Mouse (Mus musculus) hindbrain, postnatal 0 days (tissue): Measurements from ENCODE around the gene Zfp185. TPM values are rescaled to one million over a fixed set of nuclear protein-coding genes. Genes with fewer than 3 reads are reported as not detected.

ENCODE experiments used
- ATAC-seq: fragments of 200-750 bp; cut with Nextera tagmentation; 2 replicates; pipeline ENCODE4 v1.8.0; 2017; ENCODE audit warnings: mild to moderate bottlenecking, moderate TSS enrichment, moderate library complexity
- DNase-seq: peaks from one replicate; pipeline ENCODE4 v3.0.0-alpha.2; 2015; ENCODE audit warnings: low spot score
- H3K27ac ChIP-seq: fragments of 300-500 bp; sonication (generic); 2 replicates; pipeline ENCODE4 v1.5.1; 2014; ENCODE audit warnings: mild to moderate bottlenecking
- H3K27me3 ChIP-seq: fragments of 300-500 bp; sonication (generic); 2 replicates; pipeline ENCODE4 v1.6.1; 2014; ENCODE audit warnings: low read length, mixed read lengths; ENCODE audit not compliant: insufficient read depth
- H3K36me3 ChIP-seq: fragments of 300-500 bp; sonication (generic); 2 replicates; pipeline ENCODE4 v1.6.1; 2014; ENCODE audit warnings: low read length, mixed read lengths; ENCODE audit not compliant: insufficient read depth
- H3K4me1 ChIP-seq: fragments of 300-500 bp; sonication (generic); 2 replicates; pipeline ENCODE4 v1.6.1; 2014; ENCODE audit warnings: antibody characterized with exemption, low read length, mixed read lengths; ENCODE audit not compliant: insufficient read depth
- H3K4me2 ChIP-seq: fragments of 300-500 bp; sonication (generic); 2 replicates; pipeline ENCODE4 v1.6.1; 2014; ENCODE audit warnings: low read depth, mild to moderate bottlenecking, low read length, moderate library complexity, mixed read lengths
- H3K4me3 ChIP-seq: fragments of 300-500 bp; sonication (generic); 2 replicates; pipeline ENCODE4 v1.5.1; 2014; ENCODE audit warnings: low read length
- H3K9ac ChIP-seq: fragments of 300-500 bp; sonication (generic); replicated peaks from 2 replicates; pipeline ENCODE4 v1.6.1; 2014; ENCODE audit warnings: mild to moderate bottlenecking, low read length, moderate library complexity, mixed read lengths
- H3K9me3 ChIP-seq: fragments of 300-500 bp; sonication (generic); 2 replicates; pipeline ENCODE4 v1.6.1; 2016; ENCODE audit warnings: low read length, mixed read lengths
- CTCF ChIP-seq: IDR thresholded peaks from 2 replicates; pipeline ENCODE4 v1.5.1; 2016; ENCODE audit warnings: antibody characterized with exemption, control low read depth, low read depth
- WGBS: fragments of 180-500 bp; shearing (Covaris S2); extraction: QIAGEN DNeasy Blood & Tissue Kit; methylation state at CpG from one replicate; pipeline ENCODE4 v1.1.7; 2014; 5-methylcytosine and 5-hydroxymethylcytosine counted together
- polyA plus RNA-seq: library from polyadenylated mRNA; unstranded; fragments of >200 nt; fragmentation: Nextera tagmentation; extraction: Ambion mirVana; gene quantifications from 2 replicates; pipeline ENCODE4 v1.2.1, GENCODE M21; 2015
- total RNA-seq: library from RNA; depleted of rRNA; stranded (reverse); fragments of >200 nt; gene quantifications from 2 replicates; pipeline ENCODE4 v1.2.3, GENCODE M21; 2014; rRNA removed

Zfp185 gene
- total RNA-seq: 0.65 and 1.4 TPM in 2 replicates
- 1.1 and 1.2 TPM in 2 replicates for polyA plus RNA-seq

GRCm38 (mm10) chrX:72986841-72987519 lies at the start of gene Zfp185:
Gene Zfp185, plus strand, starts transcription at chrX:72987339.
- no peaks in the 10 kb centered on the region for H3K9me3 ChIP-seq
- DNase-seq (no peak), ATAC-seq (peak; percentile 62)
- H3K4me1 ChIP-seq: no peaks in the 10 kb centered on the region
- H3K4me3 ChIP-seq: peak within 1 kb of the TSS; percentile 35
- H3K36me3 ChIP-seq: no peaks in the 10 kb centered on the region
- no peak within 1 kb of the TSS for H3K27ac ChIP-seq
- H3K9ac ChIP-seq: peak within 1 kb of the TSS; percentile 33; the same call in 1 of the 2 replicates
- TF ChIP-seq CTCF: no peak
- H3K27me3 ChIP-seq: no peaks in the 10 kb centered on the region
- H3K4me2 ChIP-seq: peak within 1 kb of the TSS; percentile 65
- WGBS: 25% methylated on average over 45 of the region's 45 CpGs

- no peak for DNase-seq
- Histone ChIP-seq H3K9ac (no peak overlapping the region), H3K27me3 (no peaks in the 10 kb centered on the region), H3K4me2 (no peak overlapping the region), H3K4me3 (no peak overlapping the region), H3K36me3 (no peaks in the 10 kb centered on the region; the same call in 1 of the 2 replicates), H3K9me3 (no peaks in the 10 kb centered on the region), H3K27ac (no peak overlapping the region), H3K4me1 (no peaks in the 10 kb centered on the region)
- WGBS: 84% methylated on average over 4 of the region's 4 CpGs
- ATAC-seq: no peak
- no peak for TF ChIP-seq CTCF
Observed at GRCm38 (mm10) chrX:72953464-72953863, 33.7 kb upstream of the Zfp185 start.

DNA sequence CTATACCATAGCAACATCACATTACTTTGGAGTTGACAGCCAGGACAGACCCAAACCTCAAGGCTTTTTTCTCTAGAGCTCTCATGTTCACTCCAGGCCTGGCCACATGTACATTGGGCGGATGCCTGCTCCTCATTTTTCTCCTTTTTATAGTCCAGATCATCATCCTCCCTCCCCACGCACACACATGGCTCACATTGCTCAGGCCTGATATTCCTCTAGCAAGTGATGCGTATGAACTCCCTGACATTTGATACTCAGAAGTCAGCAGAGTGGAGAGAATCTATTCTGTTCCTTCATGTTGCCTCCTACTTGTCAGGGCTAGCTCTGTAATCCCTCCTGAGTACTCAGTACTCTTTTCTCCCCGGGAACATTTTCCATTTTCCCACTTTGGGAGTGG lies 30.7 kb upstream of the Zfp185 start:
- 94% methylated on average over 4 of the region's 4 CpGs for WGBS
- H3K4me1 ChIP-seq: no peaks in the 10 kb centered on the region
- H3K4me2 ChIP-seq: no peak overlapping the region
- no peaks in the 10 kb centered on the region for H3K9me3 ChIP-seq
- H3K27me3 ChIP-seq: no peaks in the 10 kb centered on the region
- H3K27ac ChIP-seq: no peak overlapping the region
- H3K36me3 ChIP-seq: no peaks in the 10 kb centered on the region; the same call in 1 of the 2 replicates
- H3K9ac ChIP-seq: no peak overlapping the region
- no peak for TF ChIP-seq CTCF
- DNase-seq (no peak), ATAC-seq (no peak)
- no peak overlapping the region for H3K4me3 ChIP-seq

DNA sequence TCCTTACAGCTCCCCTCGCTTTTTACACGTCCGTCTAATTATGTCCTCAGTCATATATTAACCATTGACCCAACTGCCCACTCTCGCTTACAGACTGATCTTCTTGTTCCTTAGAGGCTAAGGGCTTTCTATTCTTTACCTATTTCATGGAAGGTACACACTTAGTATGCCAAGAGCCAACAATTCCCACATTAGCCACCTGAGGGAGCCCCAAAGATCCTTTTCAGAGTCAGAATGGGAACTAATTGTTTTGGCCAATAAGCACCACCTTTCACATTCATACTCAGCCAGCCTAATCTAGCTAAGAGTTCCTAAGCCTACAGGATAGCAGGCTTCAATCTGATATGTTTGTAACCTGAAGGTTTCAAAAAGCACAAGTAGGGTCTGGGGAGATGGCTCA lies 26.7 kb upstream of the Zfp185 start:
- ATAC-seq: no peak
- WGBS: 79% methylated on average over 4 of the region's 4 CpGs

GRCm38 (mm10) chrX:72961511-72961910 lies 25.6 kb upstream of the Zfp185 start:
- DNase-seq (no peak), ATAC-seq (no peak)
- Histone ChIP-seq H3K4me3 (no peak overlapping the region), H3K36me3 (no peaks in the 10 kb centered on the region), H3K9me3 (no peaks in the 10 kb centered on the region), H3K4me2 (no peak overlapping the region), H3K27me3 (no peaks in the 10 kb centered on the region), H3K9ac (no peak overlapping the region), H3K4me1 (no peaks in the 10 kb centered on the region), H3K27ac (no peak overlapping the region)
- WGBS: 68% methylated on average over 3 of the region's 3 CpGs
- no peak for TF ChIP-seq CTCF

More for the DNA sequence above, 26.7 kb upstream of the Zfp185 start:
- Histone ChIP-seq H3K9me3 (no peaks in the 10 kb centered on the region), H3K4me3 (no peak overlapping the region), H3K36me3 (no peaks in the 10 kb centered on the region; the same call in 1 of the 2 replicates), H3K9ac (no peak overlapping the region), H3K27ac (no peak overlapping the region), H3K4me1 (no peaks in the 10 kb centered on the region), H3K27me3 (no peaks in the 10 kb centered on the region), H3K4me2 (no peak overlapping the region)
- DNase-seq: peak; percentile 13
- peak; percentile 47 for TF ChIP-seq CTCF

DNA sequence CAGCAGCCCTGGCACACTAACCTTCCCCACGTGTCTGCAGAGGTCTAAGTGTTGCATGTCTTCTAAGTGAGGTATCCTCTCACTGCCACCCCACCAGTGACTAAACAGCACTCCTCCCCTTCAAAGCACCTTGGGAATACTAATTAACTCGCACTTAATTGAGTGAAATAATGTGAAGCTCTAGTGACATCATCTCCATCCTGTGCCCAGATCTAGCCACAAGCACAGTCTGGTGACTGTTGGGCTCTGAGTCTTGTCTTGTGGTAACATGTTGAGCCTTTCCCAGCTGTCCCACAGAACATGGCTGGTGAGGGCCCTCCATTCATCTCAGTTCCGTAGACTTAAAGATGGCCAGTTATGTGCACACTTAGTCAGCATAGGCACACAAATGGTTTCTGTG lies 24.4 kb upstream of the Zfp185 start:
- no peak for TF ChIP-seq CTCF
- peak; percentile 3 for DNase-seq
- WGBS: 75% methylated on average over 3 of the region's 3 CpGs

DNA sequence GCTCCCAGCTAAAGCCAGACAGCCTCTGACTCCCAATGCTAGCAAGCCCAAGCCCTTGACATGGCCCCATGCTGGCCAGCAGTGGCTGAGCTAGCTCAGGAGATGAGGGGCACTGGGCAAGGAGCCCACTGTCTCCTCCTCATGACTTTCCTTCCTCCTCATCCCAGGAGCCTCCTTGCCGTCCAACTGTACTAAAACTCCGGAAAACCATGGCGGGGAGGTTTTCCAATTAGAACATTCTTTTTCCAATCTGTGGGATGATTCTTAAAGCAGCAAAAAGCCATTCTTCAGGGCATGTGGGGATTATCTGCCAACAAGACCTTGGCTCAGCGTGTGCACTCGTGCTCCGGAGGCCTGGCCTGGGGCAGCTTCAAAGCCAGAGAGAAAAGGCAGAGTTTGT lies 4.3 kb upstream of the Zfp185 start:
- H3K4me2 ChIP-seq: no peak overlapping the region
- H3K27ac ChIP-seq: no peak overlapping the region
- 65% methylated on average over 6 of the region's 6 CpGs for WGBS
- ATAC-seq (no peak), DNase-seq (no peak)
- H3K36me3 ChIP-seq: no peaks in the 10 kb centered on the region
- H3K9me3 ChIP-seq: no peaks in the 10 kb centered on the region
- no peaks in the 10 kb centered on the region for H3K4me1 ChIP-seq
- no peak overlapping the region for H3K9ac ChIP-seq
- H3K27me3 ChIP-seq: no peaks in the 10 kb centered on the region
- no peak overlapping the region for H3K4me3 ChIP-seq
- TF ChIP-seq CTCF: no peak

More for the DNA sequence above, 24.4 kb upstream of the Zfp185 start:
- Histone ChIP-seq H3K9me3 (no peaks in the 10 kb centered on the region), H3K36me3 (no peaks in the 10 kb centered on the region), H3K27me3 (no peaks in the 10 kb centered on the region), H3K27ac (no peak overlapping the region), H3K9ac (no peak overlapping the region), H3K4me2 (no peak overlapping the region), H3K4me1 (no peaks in the 10 kb centered on the region), H3K4me3 (no peak overlapping the region)
- ATAC-seq: peak; percentile 68
